Mouse (Mus musculus) liver, postnatal 0 days (tissue): Measurements from ENCODE around the gene Abl1. TPM values are rescaled to one million over a fixed set of nuclear protein-coding genes. Genes with fewer than 3 reads are reported as not detected.

Experiments
- ATAC-seq: fragments of 200-750 bp; cut with Nextera tagmentation; 2 replicates; pipeline ENCODE4 v1.8.0; 2017; ENCODE audit warnings: mild to moderate bottlenecking, moderate library complexity
- DNase-seq: peaks from one replicate; pipeline ENCODE4 v3.0.0-alpha.2; 2016
- H3K27ac ChIP-seq: fragments of 300-500 bp; sonication (generic); 2 replicates; pipeline ENCODE4 v1.5.1; 2014; ENCODE audit warnings: antibody characterized with exemption, moderate library complexity, mild to moderate bottlenecking, low read depth
- H3K27me3 ChIP-seq: fragments of 300-500 bp; sonication (generic); 2 replicates; pipeline ENCODE4 v1.6.1; 2014; ENCODE audit warnings: low read length, control low read depth, mixed read lengths; ENCODE audit not compliant: insufficient read depth
- H3K36me3 ChIP-seq: fragments of 300-500 bp; sonication (generic); replicated peaks from 2 replicates; pipeline ENCODE4 v1.6.1; 2014; ENCODE audit warnings: mild to moderate bottlenecking, control low read depth, low read length, moderate library complexity, mixed read lengths; ENCODE audit not compliant: insufficient read depth
- H3K4me1 ChIP-seq: fragments of 300-500 bp; sonication (generic); 2 replicates; pipeline ENCODE4 v1.6.1; 2014; ENCODE audit warnings: antibody characterized with exemption, mild to moderate bottlenecking, control low read depth; ENCODE audit not compliant: insufficient read depth
- H3K4me2 ChIP-seq: fragments of 300-500 bp; sonication (generic); 2 replicates; pipeline ENCODE4 v1.6.1; 2014; ENCODE audit warnings: low read depth, mild to moderate bottlenecking, low read length, moderate library complexity, mixed read lengths
- H3K4me3 ChIP-seq: fragments of 300-500 bp; sonication (generic); 2 replicates; pipeline ENCODE4 v1.5.1; 2014; ENCODE audit warnings: low read depth, low read length
- H3K9ac ChIP-seq: fragments of 300-500 bp; sonication (generic); replicated peaks from 2 replicates; pipeline ENCODE4 v1.6.1; 2014; ENCODE audit warnings: mild to moderate bottlenecking, moderate library complexity
- H3K9me3 ChIP-seq: fragments of 300-500 bp; sonication (generic); 2 replicates; pipeline ENCODE4 v1.6.1; 2016; ENCODE audit warnings: mild to moderate bottlenecking, control low read depth, low read length, mixed read lengths
- CTCF ChIP-seq: sonication (generic); IDR thresholded peaks from 2 replicates; pipeline ENCODE4 v1.5.1; 2016; ENCODE audit warnings: antibody characterized with exemption, low read depth
- EP300 ChIP-seq: IDR thresholded peaks from 2 replicates; pipeline ENCODE4 v1.6.1; 2016; ENCODE audit warnings: antibody characterized with exemption, low read depth, mild to moderate bottlenecking
- WGBS: fragments of 180-500 bp; shearing (Covaris S2); extraction: QIAGEN DNeasy Blood & Tissue Kit; methylation state at CpG from one replicate; pipeline ENCODE4 v1.1.7; 2014; ENCODE audit not compliant: insufficient replicate concordance; 5-methylcytosine and 5-hydroxymethylcytosine counted together
- polyA plus RNA-seq: library from polyadenylated mRNA; unstranded; fragments of >200 nt; fragmentation: Nextera tagmentation; extraction: Ambion mirVana; gene quantifications from 2 replicates; pipeline ENCODE4 v1.2.1, GENCODE M21; 2015

The Abl1 gene
- polyA plus RNA-seq, 1 experiment from 2014 or later = 4.1 TPM

DNA sequence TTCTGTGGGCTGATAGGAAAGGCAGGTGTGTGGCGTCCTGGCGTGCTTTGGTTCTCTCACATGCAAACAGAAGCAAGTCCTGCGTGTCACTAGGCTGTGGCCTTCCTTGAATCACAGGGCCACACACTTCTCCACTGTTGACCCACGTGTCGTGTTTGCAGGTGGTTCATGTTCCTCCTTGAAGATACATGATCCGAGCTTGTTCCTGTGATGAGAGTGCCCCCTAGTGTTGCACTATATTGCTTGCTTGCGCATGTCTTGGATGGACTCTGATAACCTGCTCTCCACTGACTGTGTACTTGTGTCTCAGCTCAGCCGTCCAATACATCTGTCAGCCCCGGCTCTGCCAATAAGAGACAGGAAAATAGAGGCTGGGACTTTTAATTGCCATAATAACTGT lies 96.9 kb downstream of the Abl1 start:
- no peaks in the 10 kb centered on the region for H3K4me1 ChIP-seq
- H3K27me3 ChIP-seq = no peaks in the 10 kb centered on the region
- H3K27ac ChIP-seq = no peak overlapping the region
- TF ChIP-seq EP300 (no peak), CTCF (peak; percentile 95)
- H3K4me3 ChIP-seq = no peak overlapping the region
- no peak overlapping the region for H3K9ac ChIP-seq
- peak; percentile 68 for DNase-seq
- peak; percentile 53; the same call in 1 of the 2 replicates for ATAC-seq
- WGBS = 32% methylated on average over 9 of the region's 9 CpGs
- peaks cover 57% of the 10 kb centered on the region for H3K36me3 ChIP-seq
- no peak overlapping the region for H3K4me2 ChIP-seq
- no peaks in the 10 kb centered on the region for H3K9me3 ChIP-seq

GRCm38 (mm10) chr2:31787029-31787428 lies 98.9 kb downstream of the Abl1 start:
- no peak overlapping the region for H3K4me3 ChIP-seq
- DNase-seq (peak; percentile 83), ATAC-seq (no peak)
- WGBS = 25% methylated on average over 7 of the region's 7 CpGs
- no peaks in the 10 kb centered on the region for H3K27me3 ChIP-seq
- no peaks in the 10 kb centered on the region for H3K9me3 ChIP-seq
- no peak overlapping the region for H3K27ac ChIP-seq
- H3K9ac ChIP-seq = no peak overlapping the region
- H3K36me3 ChIP-seq = peaks cover 60% of the 10 kb centered on the region
- TF ChIP-seq EP300 (no peak), CTCF (peak; percentile 92)
- H3K4me1 ChIP-seq = no peaks in the 10 kb centered on the region
- no peak overlapping the region for H3K4me2 ChIP-seq

GRCm38 (mm10) chr2:31788227-31788626 lies 100.1 kb downstream of the Abl1 start:
- Histone ChIP-seq H3K4me3 (no peak overlapping the region), H3K27ac (no peak overlapping the region), H3K36me3 (peaks cover 63% of the 10 kb centered on the region), H3K4me1 (no peaks in the 10 kb centered on the region), H3K9me3 (no peaks in the 10 kb centered on the region), H3K4me2 (no peak overlapping the region), H3K27me3 (no peaks in the 10 kb centered on the region), H3K9ac (no peak overlapping the region)
- 0 out of 2 replicates have a peak, but pooled peaks have one; percentile 25 for TF ChIP-seq CTCF
- no peak for TF ChIP-seq EP300
- 78% methylated on average over 3 of the region's 3 CpGs for WGBS
- DNase-seq (no peak), ATAC-seq (no peak)

DNA sequence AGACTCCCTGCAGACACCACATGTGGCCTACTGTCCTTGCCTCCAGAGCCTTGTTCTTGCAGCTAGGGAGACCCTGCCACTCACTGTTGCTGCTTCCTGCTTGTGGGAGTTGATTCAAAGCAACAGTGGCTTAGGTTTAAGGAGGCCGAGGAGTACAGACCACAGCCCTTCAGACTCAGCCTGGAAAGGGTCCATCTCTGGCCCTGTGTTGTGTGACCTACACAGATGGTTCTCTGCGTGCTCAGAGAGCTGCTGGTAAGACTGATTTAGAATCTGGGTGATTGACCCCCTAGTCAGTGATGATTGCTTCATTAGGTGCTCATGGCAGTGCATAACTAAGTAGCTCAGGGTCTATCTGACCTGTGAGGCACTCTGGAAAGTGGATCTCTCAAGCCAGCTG lies 101.0 kb downstream of the Abl1 start:
- Histone ChIP-seq H3K27ac (no peak overlapping the region), H3K9me3 (no peaks in the 10 kb centered on the region), H3K4me2 (no peak overlapping the region), H3K4me1 (no peaks in the 10 kb centered on the region), H3K9ac (no peak overlapping the region), H3K4me3 (no peak overlapping the region), H3K27me3 (no peaks in the 10 kb centered on the region), H3K36me3 (peaks cover 61% of the 10 kb centered on the region)
- WGBS = 78% methylated on average over 2 of the region's 2 CpGs
- DNase-seq (no peak), ATAC-seq (no peak)
- no peak for TF ChIP-seq EP300
- no peak for TF ChIP-seq CTCF

DNA sequence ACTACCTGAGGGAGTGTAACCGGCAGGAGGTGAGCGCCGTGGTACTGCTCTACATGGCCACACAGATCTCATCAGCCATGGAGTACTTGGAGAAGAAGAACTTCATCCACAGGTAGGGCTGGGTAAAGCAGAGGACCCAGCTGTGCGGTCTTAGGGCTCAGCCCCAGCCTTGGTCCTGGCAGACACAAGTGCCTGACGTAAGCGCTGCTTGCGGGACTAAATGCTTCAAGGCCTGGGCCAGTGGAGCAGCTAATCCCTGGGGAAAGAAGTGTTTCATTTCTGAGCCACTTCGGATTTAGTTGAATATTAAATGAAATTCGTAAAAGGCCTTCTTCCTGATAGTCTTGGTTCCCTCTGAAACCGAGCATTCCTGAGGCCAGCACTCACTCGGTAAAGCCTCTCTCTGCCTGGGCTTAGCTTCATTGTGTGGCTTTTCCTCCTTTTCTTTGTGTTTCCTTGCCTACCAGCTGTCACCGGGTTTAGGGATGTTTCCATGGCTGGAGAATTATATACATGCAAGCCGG lies 102.6 kb downstream of the Abl1 start:
- no peak overlapping the region for H3K27ac ChIP-seq
- ATAC-seq (no peak), DNase-seq (no peak)
- 86% methylated on average over 13 of the region's 13 CpGs for WGBS
- H3K9me3 ChIP-seq = no peaks in the 10 kb centered on the region
- H3K27me3 ChIP-seq = no peaks in the 10 kb centered on the region
- no peak overlapping the region for H3K4me3 ChIP-seq
- H3K9ac ChIP-seq = no peak overlapping the region
- H3K4me1 ChIP-seq = no peaks in the 10 kb centered on the region
- no peak overlapping the region for H3K4me2 ChIP-seq
- TF ChIP-seq EP300 (no peak), CTCF (no peak)
- peaks cover 57% of the 10 kb centered on the region for H3K36me3 ChIP-seq

GRCm38 (mm10) chr2:31791260-31791659 lies 103.1 kb downstream of the Abl1 start:
- WGBS = 82% methylated on average over 8 of the region's 8 CpGs
- Histone ChIP-seq H3K36me3 (peaks cover 57% of the 10 kb centered on the region), H3K27me3 (no peaks in the 10 kb centered on the region), H3K4me1 (no peaks in the 10 kb centered on the region), H3K9ac (no peak overlapping the region), H3K9me3 (no peaks in the 10 kb centered on the region), H3K27ac (no peak overlapping the region), H3K4me3 (no peak overlapping the region), H3K4me2 (no peak overlapping the region)
- TF ChIP-seq CTCF (no peak), EP300 (no peak)
- ATAC-seq (no peak), DNase-seq (no peak)

GRCm38 (mm10) chr2:31792611-31793010 lies 104.4 kb downstream of the Abl1 start:
- Histone ChIP-seq H3K36me3 (peaks cover 63% of the 10 kb centered on the region), H3K27me3 (no peaks in the 10 kb centered on the region), H3K4me2 (no peak overlapping the region), H3K9ac (no peak overlapping the region), H3K4me1 (no peaks in the 10 kb centered on the region), H3K27ac (no peak overlapping the region), H3K4me3 (no peak overlapping the region), H3K9me3 (no peaks in the 10 kb centered on the region)
- DNase-seq (no peak), ATAC-seq (no peak)
- WGBS = 68% methylated on average over 6 of the region's 6 CpGs
- TF ChIP-seq CTCF (peak; percentile 36), EP300 (no peak)
